ENCODE assay signal across 25 mouse cellular contexts in the genomic region with DNA sequence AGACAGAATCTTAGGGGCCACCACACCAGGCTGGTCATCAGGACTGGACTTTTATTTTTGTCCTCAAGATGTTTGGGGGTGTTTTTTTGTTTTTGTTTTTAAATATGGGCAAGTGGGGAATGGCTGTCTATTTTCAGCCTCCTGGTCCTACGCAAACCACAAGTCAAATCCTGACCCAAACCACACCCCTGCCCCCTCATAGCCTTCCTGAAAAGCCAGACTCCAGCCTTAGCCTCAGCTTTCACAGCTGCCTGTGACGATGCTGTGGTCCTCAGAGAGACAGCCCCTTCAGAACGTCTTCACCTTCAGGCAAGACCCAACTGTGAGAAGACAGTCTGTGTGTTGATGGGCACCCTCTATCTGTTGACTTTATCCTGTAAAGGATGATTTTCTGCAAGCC. TPM values are rescaled to one million over a fixed set of nuclear protein-coding genes. Genes with fewer than 3 reads are reported as not detected.
DNase-seq lines count a peak whose midpoint lies in the region; ATAC-seq and TF ChIP-seq lines count a peak whose summit lies in the region.
"Had no signal": no experiment of that assay in that cellular context is flagged by ENCODE, and none has a peak within 500 bp of the region (broad histone marks: within the 10 kb centered on the region; RNA-seq: fewer than 3 reads in every experiment).

No protein-coding gene starts in this region.

- DNase-seq in kidney, adult 2 months = no peak
- DNase-seq in kidney, adult 18-20 months = no peak
- no peak for DNase-seq in thymus, adult 2 months
- DNase-seq in midbrain, embryonic 10.5 days (ENCODE audit: low spot score) = no peak
- DNase-seq: adrenal gland, postnatal 14 days; cerebellum, adult 11 months; embryo, embryonic 11 days; heart, postnatal 4 days; kidney, postnatal 36 days; lung, postnatal 4 days; spleen, adult 18-20 months; thymus, postnatal 14 days had no signal

- peaks cover 3% of the 10 kb centered on the region; the same call in 1 of the 2 replicates for H3K9me3 ChIP-seq in midbrain, embryonic 10.5 days (replicated peaks)
- H3K9me3 ChIP-seq: embryonic facial prominence, embryonic 13.5 days; heart, embryonic 15.5 days; hindbrain, embryonic 15.5 days; kidney, embryonic 15.5 days; limb, embryonic 15.5 days; liver, embryonic 15.5 days; midbrain, embryonic 12.5 days had no signal

- H3K36me3 ChIP-seq in kidney, adult 2 months (ENCODE audit: control insufficient read depth, insufficient read depth, low read length) = no peaks in the 10 kb centered on the region; the same call in 1 of the 2 replicates
- no peaks in the 10 kb centered on the region for H3K36me3 ChIP-seq in small intestine, adult 2 months (ENCODE audit: control insufficient read depth, insufficient read depth, low read length)
- H3K36me3 ChIP-seq in thymus, adult 2 months (ENCODE audit: control insufficient read depth, insufficient read depth, low read length) = no peaks in the 10 kb centered on the region
- peaks cover 26% of the 10 kb centered on the region for H3K36me3 ChIP-seq in midbrain, embryonic 10.5 days
- H3K36me3 ChIP-seq: hindbrain, embryonic 15.5 days had no signal

- no peak overlapping the region for H3K4me3 ChIP-seq in kidney, adult 2 months (ENCODE audit: insufficient read depth, low read depth, low read length)
- H3K4me3 ChIP-seq in bone marrow, adult 2 months (replicated peaks; ENCODE audit: control insufficient read depth, low read depth, low read length) = peak overlapping the region; percentile 22
- no peak overlapping the region for H3K4me3 ChIP-seq in small intestine, adult 2 months (ENCODE audit: low read depth, low read length)
- H3K4me3 ChIP-seq in thymus, adult 2 months (ENCODE audit: control insufficient read depth, insufficient read depth, low read length) = no peak overlapping the region
- H3K4me3 ChIP-seq in midbrain, embryonic 10.5 days = no peak overlapping the region
- H3K4me3 ChIP-seq: embryonic facial prominence, embryonic 13.5 days; erythroblast, embryonic 14.5 days; forebrain, embryonic 12.5 days; heart, embryonic 15.5 days; hindbrain, embryonic 15.5 days; kidney, embryonic 15.5 days; limb, embryonic 15.5 days; liver, embryonic 15.5 days; midbrain, embryonic 12.5 days had no signal

- TF ChIP-seq POLR2A in kidney, adult 2 months (IDR thresholded peaks at IDR 0.05; ENCODE audit: low read depth, low read length) = no peak
- no peak for TF ChIP-seq POLR2A in bone marrow, adult 2 months (IDR thresholded peaks at IDR 0.05; ENCODE audit: borderline replicate concordance, control insufficient read depth, low read depth, low read length)
- no peak for TF ChIP-seq POLR2A in small intestine, adult 2 months (IDR thresholded peaks at IDR 0.05; ENCODE audit: low read depth, low read length)
- TF ChIP-seq POLR2A in thymus, adult 2 months (IDR thresholded peaks at IDR 0.05; ENCODE audit: control insufficient read depth, extremely low read depth, insufficient read depth, low read length, poor library complexity) = no peak

- ATAC-seq in granulocyte monocyte progenitor cell, adult 5-6 weeks (replicated peaks; ENCODE audit: poor library complexity, severe bottlenecking) = peak; percentile 65

- no peaks in the 10 kb centered on the region for H3K27me3 ChIP-seq in kidney, adult 2 months (replicated peaks; ENCODE audit: control insufficient read depth, insufficient read depth, low read length)
- H3K27me3 ChIP-seq in small intestine, adult 2 months (ENCODE audit: control insufficient read depth, insufficient read depth, low read length) = no peaks in the 10 kb centered on the region
- no peaks in the 10 kb centered on the region for H3K27me3 ChIP-seq in thymus, adult 2 months (ENCODE audit: control insufficient read depth, insufficient read depth, low read length)
- H3K27me3 ChIP-seq in midbrain, embryonic 10.5 days (ENCODE audit: low read depth, poor library complexity, severe bottlenecking) = no peaks in the 10 kb centered on the region
- H3K27me3 ChIP-seq: embryonic facial prominence, embryonic 13.5 days; forebrain, embryonic 12.5 days; heart, embryonic 15.5 days; hindbrain, embryonic 15.5 days; kidney, embryonic 15.5 days; limb, embryonic 15.5 days; liver, embryonic 15.5 days; midbrain, embryonic 12.5 days had no signal

- H3K27ac ChIP-seq in kidney, adult 2 months (ENCODE audit: insufficient read depth, low read depth, low read length) = peak overlapping the region; percentile 47
- H3K27ac ChIP-seq in bone marrow, adult 2 months (ENCODE audit: control insufficient read depth, insufficient read depth, low read depth, low read length, poor library complexity) = peak overlapping the region; percentile 32; the same call in 1 of the 2 replicates
- peak overlapping the region; percentile 44 for H3K27ac ChIP-seq in small intestine, adult 2 months (ENCODE audit: insufficient read depth, low read depth, low read length)
- H3K27ac ChIP-seq in thymus, adult 2 months (ENCODE audit: control insufficient read depth, insufficient read depth, low read length) = no peak overlapping the region
- no peak overlapping the region for H3K27ac ChIP-seq in midbrain, embryonic 10.5 days (replicated peaks)
- H3K27ac ChIP-seq: embryonic facial prominence, embryonic 13.5 days; forebrain, embryonic 12.5 days; heart, embryonic 15.5 days; hindbrain, embryonic 15.5 days; kidney, embryonic 15.5 days; limb, embryonic 15.5 days; liver, embryonic 15.5 days; midbrain, embryonic 12.5 days had no signal

- TF ChIP-seq CTCF in kidney, adult 2 months (conservative IDR thresholded peaks at IDR 0.05; ENCODE audit: insufficient read depth, insufficient read length, low read depth, low read length) = no peak
- no peak for TF ChIP-seq CTCF in bone marrow, adult 2 months (IDR thresholded peaks at IDR 0.05; ENCODE audit: control insufficient read depth, insufficient read depth, low read length)
- no peak for TF ChIP-seq CTCF in small intestine, adult 2 months (IDR thresholded peaks at IDR 0.05; ENCODE audit: extremely low read depth, insufficient read length, insufficient replicate concordance, low read depth, low read length)
- no peak for TF ChIP-seq CTCF in thymus, adult 2 months (IDR thresholded peaks at IDR 0.05; ENCODE audit: borderline replicate concordance, control insufficient read depth, extremely low read depth, insufficient read depth, low read length, poor library complexity)

- H3K4me1 ChIP-seq in kidney, adult 2 months (ENCODE audit: control insufficient read depth, insufficient read depth, low read length) = peaks cover 45% of the 10 kb centered on the region
- peaks cover 5% of the 10 kb centered on the region for H3K4me1 ChIP-seq in bone marrow, adult 2 months (ENCODE audit: control insufficient read depth, insufficient read depth, low read length)
- peaks cover 8% of the 10 kb centered on the region; the same call in 1 of the 2 replicates for H3K4me1 ChIP-seq in small intestine, adult 2 months (ENCODE audit: control insufficient read depth, insufficient read depth, insufficient read length, low read length)
- no peaks in the 10 kb centered on the region; the same call in 1 of the 2 replicates for H3K4me1 ChIP-seq in thymus, adult 2 months (replicated peaks; ENCODE audit: control insufficient read depth, insufficient read depth, low read length)
- no peaks in the 10 kb centered on the region for H3K4me1 ChIP-seq in midbrain, embryonic 10.5 days
- H3K4me1 ChIP-seq: embryonic facial prominence, embryonic 13.5 days; forebrain, embryonic 12.5 days; hindbrain, embryonic 15.5 days; liver, embryonic 15.5 days; midbrain, embryonic 12.5 days had no signal

- 60% methylated on average over 3 of the region's 3 CpGs for WGBS in kidney, adult 2 months
- WGBS in bone marrow, adult 2 months = 8% methylated on average over 3 of the region's 3 CpGs
- WGBS in small intestine, adult 2 months = 65% methylated on average over 3 of the region's 3 CpGs
- WGBS in thymus, adult 2 months = 15% methylated on average over 3 of the region's 3 CpGs
- WGBS in midbrain, embryonic 10.5 days = 85% methylated on average over 3 of the region's 3 CpGs

RNA-seq across cellular contexts. Expression of a gene that starts 33.9 kb away (rescaled TPM):
- polyA plus RNA-seq in kidney, adult 2 months (2012; rRNA removed) = 0.94 and 1.1 TPM in 2 replicates
- 0.75 TPM in 1 of 2 replicates, not detected in the other for polyA plus RNA-seq in bone marrow, adult 2 months (2011; ENCODE audit: insufficient read depth, insufficient read length, low replicate concordance, missing spikeins)
- 2.6 and 4.3 TPM in 2 replicates for total RNA-seq in granulocyte monocyte progenitor cell, adult 5-6 weeks (2014; fragmentation: Nextera tagmentation)
- 1.2 and 1.5 TPM in 2 replicates for total RNA-seq in granulocyte monocyte progenitor cell, adult 5-6 weeks (2017)
- polyA plus RNA-seq in small intestine, adult 2 months (2012; rRNA removed) = 0.35 TPM in 1 of 2 replicates, not detected in the other
- polyA plus RNA-seq in thymus, adult 2 months (2012; rRNA removed) = 0.28 and 0.34 TPM in 2 replicates
- 1.0 and 1.1 TPM in 2 replicates for polyA plus RNA-seq in midbrain, embryonic 10.5 days (2016; fragmentation: Nextera tagmentation; extraction: Ambion mirVana)
- total RNA-seq: neutrophil, adult 5-6 weeks had no signal
- polyA plus RNA-seq: erythroblast, embryonic 14.5 days had no signal

Comparison
In these comparisons a context has a peak if more than half of its experiments do, and no peak if none do; other contexts are left out.
1. H3K27ac ChIP-seq: peak in kidney, adult 2 months (single experiment), bone marrow, adult 2 months (single experiment) and small intestine, adult 2 months (single experiment); none in thymus, adult 2 months (single experiment) and midbrain, embryonic 10.5 days (single experiment).